18 mouse cellular contexts compared by ENCODE assay signal in the genomic region with DNA sequence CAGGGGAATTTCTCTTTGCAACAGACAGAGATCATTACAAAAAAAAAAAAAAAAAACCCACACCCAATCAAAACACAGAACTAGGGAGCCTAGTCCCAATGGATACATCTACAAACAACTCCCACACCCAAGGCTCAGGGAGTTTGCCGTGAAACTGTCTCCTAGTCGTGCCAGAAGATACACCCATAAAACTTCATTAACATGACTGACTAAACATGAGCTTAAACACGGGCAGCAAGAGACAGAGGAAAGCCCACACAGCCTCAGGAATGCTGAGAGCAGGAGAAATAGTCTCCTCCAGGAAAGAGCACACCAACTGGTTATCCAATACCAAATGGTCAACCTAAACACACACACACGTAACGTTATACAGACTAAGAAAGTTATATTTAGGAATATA.
"Had no signal": no experiment of that assay in that cellular context is flagged by ENCODE, and none has a peak within 500 bp of the region (broad histone marks: within the 10 kb centered on the region; RNA-seq: fewer than 3 reads in every experiment).

No protein-coding gene starts in this region.

- H3K9ac ChIP-seq: lung, embryonic 14.5 days; midbrain, embryonic 12.5 days; neural tube, embryonic 13.5 days; neural tube, embryonic 15.5 days had no signal

- H3K4me1 ChIP-seq: midbrain, embryonic 10.5 days; midbrain, embryonic 12.5 days; neural tube, embryonic 13.5 days; neural tube, embryonic 15.5 days had no signal

- H3K27ac ChIP-seq: midbrain, embryonic 10.5 days; midbrain, embryonic 12.5 days; neural tube, embryonic 13.5 days; neural tube, embryonic 15.5 days had no signal

- H3K36me3 ChIP-seq: midbrain, embryonic 10.5 days; midbrain, embryonic 12.5 days; neural tube, embryonic 13.5 days; neural tube, embryonic 15.5 days had no signal

- H3K4me3 ChIP-seq: midbrain, embryonic 10.5 days; midbrain, embryonic 12.5 days; myocyte; neural tube, embryonic 13.5 days; neural tube, embryonic 15.5 days had no signal

- H3K9me3 ChIP-seq: midbrain, embryonic 10.5 days; midbrain, embryonic 12.5 days; neural tube, embryonic 13.5 days; neural tube, embryonic 15.5 days had no signal

- DNase-seq: lung, adult 18-20 months; lung, embryonic 14.5 days; lung, postnatal 10 days; lung, postnatal 4 days; midbrain, embryonic 14.5 days; retina, postnatal 1 day; right cerebral cortex, adult 18-20 months; right cerebral cortex, postnatal 25 days; right cerebral cortex, postnatal 4 days; spleen, adult 18-20 months; thymus, adult 2 months; thymus, postnatal 25 days; thymus, postnatal 4 days had no signal
